Mouse (Mus musculus): Measurements from ENCODE around the gene Cnbp.
A peak's percentile ranks its signal among the peaks of the same experiment; 100 is the strongest.

Cnbp gene

DNA sequence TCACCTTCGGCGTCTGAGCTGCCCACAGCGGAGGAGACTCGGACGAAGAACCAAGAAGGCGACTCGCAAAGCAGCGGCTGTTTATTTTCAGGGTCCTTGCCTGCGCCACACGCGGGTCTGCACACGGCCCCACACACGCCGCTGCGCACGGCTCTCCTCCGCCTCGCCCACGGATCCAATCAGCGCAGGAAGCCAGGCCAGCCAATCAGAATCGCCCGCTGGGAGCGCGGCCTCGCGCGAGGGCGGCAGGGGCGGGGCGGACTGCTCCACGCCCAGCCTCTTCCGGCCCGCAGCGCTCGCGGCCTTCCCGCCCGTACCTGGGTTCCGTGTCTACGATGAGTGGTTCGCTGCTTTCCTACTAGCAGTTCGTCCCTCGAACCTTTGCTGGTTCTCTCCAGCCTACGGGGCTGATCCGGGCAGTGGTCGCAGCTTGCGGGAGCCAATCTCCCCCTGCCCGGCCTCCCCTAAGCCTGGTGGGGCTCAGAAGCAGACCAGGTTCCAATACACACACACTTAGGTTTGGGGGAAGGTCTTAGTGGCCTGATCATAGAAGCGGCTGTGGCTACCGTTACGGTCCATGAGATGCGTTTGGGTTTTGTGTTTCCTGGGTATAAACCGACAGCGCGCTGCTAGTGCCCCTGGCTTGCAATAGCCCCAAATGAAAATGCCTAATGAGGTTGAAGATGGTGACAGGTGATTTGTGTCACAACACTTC, at the start of gene Cnbp:
Cnbp (minus strand) TSS at position 207 of the 715 bp plus-strand sequence.
- DNase-seq (ENCODE audit: low spot score), result peak; percentile 93

DNA sequence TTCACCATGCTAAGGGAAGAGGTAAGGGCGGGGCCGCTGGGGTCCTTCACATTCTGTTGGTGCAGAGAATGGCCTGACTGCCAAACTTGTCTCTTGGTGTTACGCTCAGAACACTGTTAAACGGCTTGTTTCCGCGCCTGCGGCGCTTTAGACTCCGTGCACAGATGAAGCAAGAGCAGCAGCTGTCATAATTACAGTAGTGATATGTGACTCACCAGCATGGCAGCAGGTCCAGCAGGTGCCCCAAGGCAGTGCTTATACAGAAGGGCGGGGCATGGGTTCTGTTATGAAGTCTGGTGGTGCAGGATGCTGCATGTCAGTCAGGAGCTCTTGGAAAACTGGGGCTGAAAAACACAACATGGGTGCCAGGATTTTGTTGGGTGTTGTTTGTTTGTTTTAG, 47.1 kb upstream of the Cnbp start:
- DNase-seq (ENCODE audit: low spot score), result no peak

DNA sequence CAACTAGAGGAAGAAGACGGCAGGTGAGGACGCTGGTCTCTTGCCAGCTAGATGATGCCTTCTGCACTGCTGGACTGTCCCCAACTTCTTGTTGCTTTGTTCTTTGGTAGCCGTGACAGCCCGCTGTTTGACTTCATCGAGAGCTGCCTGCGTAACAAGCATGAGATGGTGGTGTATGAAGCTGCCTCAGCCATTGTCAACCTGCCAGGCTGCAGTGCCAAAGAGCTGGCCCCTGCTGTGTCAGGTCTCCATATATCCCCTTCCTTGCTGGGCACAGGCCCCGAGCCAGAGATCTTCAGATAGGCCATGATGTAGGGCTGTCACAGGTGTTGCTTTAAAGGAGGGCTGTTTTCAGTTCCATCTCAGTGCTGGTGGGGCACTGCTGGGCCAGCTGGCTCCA, 43.0 kb upstream of the Cnbp start:
- DNase-seq (ENCODE audit: low spot score), result no peak

DNA sequence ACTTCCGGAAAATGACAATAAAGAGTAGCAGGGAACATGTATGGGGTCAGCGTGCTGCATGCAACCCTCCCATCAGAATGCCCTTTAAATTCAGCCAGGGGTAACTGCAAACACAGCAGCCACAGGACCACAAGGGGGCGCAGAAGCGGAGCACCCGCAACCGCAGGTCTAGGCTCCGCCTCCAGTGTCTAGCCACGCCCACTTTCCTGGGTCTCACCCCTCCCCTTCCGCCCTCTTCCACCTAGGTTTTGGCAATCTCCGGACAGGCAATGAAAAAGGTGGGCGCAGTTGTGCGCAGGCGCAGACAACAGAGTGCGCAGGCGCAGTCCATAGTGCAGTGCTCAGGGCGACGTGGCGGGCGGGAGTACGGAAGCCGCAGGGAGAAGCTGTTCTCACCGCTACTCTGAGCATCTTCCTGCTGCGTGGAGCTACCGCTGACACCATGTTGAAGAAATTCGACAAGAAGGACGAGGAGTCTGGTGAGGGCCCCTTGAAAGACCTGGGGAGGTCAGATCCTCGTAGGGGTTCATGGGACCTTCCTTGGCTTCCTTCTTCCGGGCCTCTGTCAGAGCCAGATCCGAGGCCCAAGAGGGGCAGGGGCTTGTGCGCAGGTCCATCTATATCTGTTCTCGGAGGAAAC, 36.8 kb upstream of the Cnbp start, which contains the start of gene Copg1:
Copg1 (plus strand) TSS at position 221 of the 640 bp plus-strand sequence.
- DNase-seq (ENCODE audit: low spot score), result peak; percentile 98

DNA sequence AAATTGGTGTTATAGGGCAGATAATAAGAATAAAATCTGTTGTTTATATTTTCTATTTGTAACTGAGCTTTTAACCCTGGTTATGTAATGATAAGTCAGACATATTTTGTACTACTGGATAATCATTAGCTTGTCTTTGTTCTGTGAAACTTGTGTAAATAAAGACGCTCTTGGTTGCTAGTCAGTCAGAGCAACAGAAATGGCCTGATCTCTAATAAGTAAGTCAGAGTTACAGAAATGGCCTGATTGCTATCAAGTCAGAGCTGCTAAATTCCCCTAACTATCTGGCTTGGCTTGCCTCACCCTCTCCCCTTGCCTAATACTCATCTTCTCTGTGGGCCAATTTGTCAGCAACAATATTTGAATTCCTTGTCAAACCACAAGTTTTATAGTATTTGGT, 35.8 kb upstream of the Cnbp start:
- DNase-seq (ENCODE audit: low spot score), result no peak

DNA sequence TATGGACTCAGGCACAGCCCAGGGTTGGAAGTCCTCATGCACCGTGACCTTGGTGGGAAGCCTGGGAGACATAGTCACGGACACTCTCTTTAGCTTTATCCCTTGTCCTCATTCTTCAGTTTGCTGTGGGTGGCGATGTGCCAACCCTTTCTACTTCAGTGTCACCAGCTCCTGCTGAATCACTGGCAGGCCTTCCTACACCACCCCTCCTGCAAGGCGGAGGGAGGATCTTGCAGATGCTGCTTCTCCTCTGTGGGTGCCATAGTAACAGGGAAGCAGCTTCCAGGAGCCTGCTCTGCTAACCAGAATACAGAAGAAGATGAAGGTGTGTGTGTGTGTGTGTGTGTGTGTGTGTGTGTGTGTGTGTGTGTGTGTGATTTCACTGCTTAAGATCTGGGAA, 31.9 kb upstream of the Cnbp start:
- DNase-seq (ENCODE audit: low spot score), result peak; percentile 74

- DNase-seq (ENCODE audit: low spot score), result no peak
Measured at GRCm38 (mm10) chr6:87882221-87882620, 31.3 kb upstream of the Cnbp start.

GRCm38 (mm10) chr6:87879628-87880027, 28.7 kb upstream of the Cnbp start:
- DNase-seq (ENCODE audit: low spot score), result no peak

- no peak for DNase-seq (ENCODE audit: low spot score)
Measured at GRCm38 (mm10) chr6:87879010-87879409, 28.1 kb upstream of the Cnbp start.

DNA sequence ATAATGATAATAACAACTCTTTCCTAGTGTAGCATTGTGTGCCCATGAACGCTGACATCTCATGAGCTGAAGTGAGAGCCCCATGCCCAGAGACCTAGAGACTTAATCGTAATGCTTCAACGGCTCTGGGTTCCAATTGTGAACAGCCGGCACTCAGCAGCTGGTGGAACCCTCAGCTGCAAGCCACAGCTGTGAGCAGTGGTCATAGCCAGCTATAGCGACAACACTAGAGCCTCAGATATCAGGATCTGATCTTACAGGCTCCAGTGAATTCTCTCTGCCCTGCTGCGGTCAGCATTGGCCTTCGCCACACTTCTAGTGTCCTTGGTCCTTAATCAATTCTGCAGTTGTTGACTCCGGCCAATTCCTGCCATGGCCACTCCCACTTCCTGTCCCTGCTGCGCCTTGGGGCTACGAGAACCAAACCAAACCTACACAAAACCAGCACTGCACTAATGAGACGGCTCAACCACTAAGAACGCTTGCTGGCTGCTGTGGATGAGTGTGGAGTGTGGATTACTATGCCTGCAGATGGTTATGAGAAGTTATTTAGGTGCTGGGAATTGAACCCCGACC, 25.2 kb upstream of the Cnbp start:
- peak; percentile 84 for DNase-seq (ENCODE audit: low spot score)

GRCm38 (mm10) chr6:87875562-87875961, 24.7 kb upstream of the Cnbp start:
- DNase-seq (ENCODE audit: low spot score), result no peak

DNA sequence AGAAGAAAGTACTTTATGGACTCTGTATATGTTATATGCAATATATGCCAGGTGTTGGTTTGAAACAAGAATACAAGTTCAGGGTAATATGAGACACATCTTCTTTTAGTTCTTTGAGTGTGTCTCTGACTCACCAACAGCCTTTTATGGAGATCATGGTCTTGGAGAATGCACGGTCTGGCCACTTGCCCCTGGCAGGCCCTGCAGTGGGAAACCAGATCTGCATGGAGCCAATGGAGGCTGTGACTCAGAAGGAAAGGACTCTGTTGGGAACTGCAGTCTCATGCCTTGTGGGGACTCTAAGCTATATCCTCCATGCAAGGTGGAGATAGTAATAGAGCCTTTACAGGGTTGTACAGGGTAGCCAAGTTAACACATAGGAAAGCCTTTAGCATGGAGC, 24.2 kb upstream of the Cnbp start:
- DNase-seq (ENCODE audit: low spot score), result peak; percentile 30

DNA sequence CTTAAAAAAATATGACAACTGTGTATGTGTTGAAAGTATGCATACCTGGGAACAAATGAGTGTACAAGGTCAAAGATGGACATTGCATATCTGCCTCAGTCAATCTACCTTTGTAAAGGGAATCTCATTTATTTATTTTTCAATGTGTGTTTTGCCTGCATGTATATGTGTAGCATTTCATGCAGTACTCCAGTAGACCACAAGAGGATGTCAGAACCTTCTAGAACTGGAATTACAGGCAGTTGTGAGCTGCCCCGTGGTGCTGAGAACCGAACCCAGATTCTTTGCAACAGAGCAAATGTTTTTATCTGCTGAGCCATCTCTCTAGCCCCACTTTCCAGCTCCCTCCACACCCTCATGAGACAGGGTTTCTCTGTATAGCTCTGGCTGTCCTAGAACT, 23.1 kb upstream of the Cnbp start:
- no peak for DNase-seq (ENCODE audit: low spot score)

- DNase-seq (ENCODE audit: low spot score), result no peak
Measured at GRCm38 (mm10) chr6:87873104-87873503, 22.2 kb upstream of the Cnbp start.

DNA sequence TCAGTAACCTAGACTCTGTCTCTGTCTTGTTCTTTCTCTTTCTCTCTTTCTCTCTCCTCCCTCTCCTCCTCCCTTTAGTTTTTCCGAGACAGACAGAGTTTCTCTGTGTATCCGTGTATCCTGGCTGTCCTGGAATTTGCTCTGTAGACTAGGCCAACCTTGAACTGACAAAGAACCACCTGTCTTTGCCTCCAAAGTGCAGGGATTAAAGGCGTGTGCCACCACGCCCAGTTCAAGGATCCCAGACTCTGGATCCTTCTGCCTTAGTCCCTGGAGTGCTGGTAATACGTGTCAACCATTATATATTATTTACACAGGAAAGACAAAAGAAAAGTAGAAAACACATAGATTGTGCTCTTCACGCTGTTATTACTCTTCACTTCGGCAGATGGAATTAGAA, 20.3 kb upstream of the Cnbp start:
- no peak for DNase-seq (ENCODE audit: low spot score)

DNA sequence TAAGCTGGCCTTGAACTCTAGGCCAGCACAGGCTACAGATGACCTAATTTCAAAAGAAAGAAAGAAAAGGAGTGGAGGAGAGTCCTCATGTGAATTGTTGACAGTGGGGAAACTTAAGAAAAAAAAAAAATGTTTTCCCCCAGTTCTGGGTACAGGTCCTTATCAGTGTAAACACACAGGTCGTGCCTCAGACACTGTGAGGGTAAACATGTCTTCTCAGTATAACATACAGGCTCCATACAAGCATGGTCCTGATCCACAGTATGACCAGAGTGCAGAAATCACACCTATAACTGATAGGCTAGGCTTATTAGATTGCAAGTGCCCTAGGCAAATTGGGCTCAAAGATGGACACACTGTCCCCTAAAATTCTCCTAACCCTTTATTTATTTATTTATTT, 19.5 kb upstream of the Cnbp start:
- DNase-seq (ENCODE audit: low spot score), result no peak

DNA sequence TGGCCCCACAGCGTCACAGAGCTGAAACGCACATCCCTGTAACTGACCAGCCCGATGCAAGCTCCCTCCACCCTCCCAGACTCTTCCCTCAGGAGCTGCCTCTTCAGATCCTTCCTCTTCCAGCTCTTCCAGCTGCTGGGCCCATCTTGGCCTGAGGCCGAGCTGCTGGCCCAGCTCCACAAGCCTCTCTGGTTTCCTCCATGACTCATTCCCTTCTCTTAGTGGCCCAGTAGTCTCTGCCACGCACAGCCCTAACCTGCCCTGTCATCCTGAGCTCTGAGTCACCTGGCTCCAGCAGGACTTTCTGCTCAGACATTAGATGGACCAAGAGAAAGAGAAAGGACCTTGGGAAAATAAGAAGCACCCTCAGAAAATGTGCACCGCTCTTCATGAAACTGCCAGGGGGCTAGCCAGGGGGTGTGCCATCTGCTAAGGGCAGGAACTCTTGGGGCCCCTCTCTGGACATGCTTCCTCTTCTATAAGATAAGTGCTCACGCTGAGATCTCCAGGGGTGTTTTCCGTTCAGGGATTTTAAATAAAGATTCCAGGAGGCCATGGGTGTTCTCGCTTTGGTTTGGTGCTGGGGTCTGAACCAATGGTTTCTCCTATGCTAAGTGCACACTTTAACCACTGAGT, 18.1 kb upstream of the Cnbp start:
- peak; percentile 79 for DNase-seq (ENCODE audit: low spot score)

DNA sequence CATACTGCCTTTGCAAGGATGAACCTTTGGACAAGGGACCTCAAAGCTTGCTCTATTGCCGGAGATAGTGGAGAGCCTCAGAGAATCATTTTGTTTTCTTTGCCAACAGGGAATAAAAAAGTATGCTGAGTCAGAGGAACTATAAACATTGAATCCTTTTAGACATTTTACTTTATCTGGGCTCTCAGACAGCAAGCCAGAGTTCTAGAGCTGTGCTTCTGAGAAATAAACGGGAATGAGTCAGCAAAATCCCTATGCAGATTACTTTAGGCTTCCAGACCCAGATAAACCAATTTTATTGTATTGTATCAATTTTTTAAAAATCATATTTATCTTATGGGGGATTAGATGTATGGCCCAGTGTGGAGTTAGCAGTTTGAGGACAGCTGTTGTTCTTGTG, 16.4 kb upstream of the Cnbp start:
- no peak for DNase-seq (ENCODE audit: low spot score)

DNA sequence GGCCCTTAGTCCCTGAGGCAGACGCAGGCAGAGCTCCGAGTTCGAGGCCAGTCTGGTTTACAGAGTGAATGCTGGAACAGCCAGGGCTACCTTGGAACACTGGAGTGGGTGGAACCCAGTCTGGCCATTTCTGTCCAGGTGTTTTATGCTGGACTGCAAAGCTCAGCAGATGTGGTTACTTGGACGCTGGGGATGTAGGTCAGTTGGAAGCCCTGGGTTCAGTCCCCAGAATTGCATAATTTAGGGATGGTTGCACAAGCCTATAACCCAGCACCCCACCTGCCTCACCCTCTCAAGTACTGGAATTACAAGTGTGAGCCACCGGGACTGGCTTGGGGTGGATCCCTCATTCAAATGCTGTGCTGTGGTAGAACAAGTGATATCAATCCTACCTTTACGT, 15.3 kb upstream of the Cnbp start:
- no peak for DNase-seq (ENCODE audit: low spot score)

- no peak for DNase-seq (ENCODE audit: low spot score)
Measured at GRCm38 (mm10) chr6:87857071-87857470, 6.2 kb upstream of the Cnbp start.

GRCm38 (mm10) chr6:87853446-87853845, 2.5 kb upstream of the Cnbp start:
- no peak for DNase-seq (ENCODE audit: low spot score)

DNA sequence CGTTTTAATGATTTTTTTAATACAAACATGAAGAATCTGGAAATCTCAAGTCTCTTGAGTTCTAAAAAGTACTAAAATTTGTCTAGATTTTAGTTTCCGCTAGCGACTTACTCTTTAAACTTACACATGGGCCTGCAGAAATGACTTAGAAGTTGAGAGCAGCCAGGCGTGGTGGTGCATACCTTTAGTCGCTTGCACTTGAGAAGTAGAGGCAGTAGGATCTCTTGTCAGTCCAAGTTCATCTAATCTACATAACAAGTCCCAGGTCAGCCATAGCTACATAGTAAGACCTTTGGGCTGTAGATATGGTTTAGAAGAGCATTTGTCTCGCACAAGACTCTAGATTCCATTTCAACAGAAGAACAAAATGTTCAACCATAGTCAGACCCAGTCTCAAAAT, 965 bp upstream of the Cnbp start:
- DNase-seq (ENCODE audit: low spot score), result no peak

Measured in ovary, adult 18-20 months (tissue).